Mouse (Mus musculus) adrenal gland, postnatal 14 days (tissue): ENCODE measurements around the gene Duox1. TPM values are rescaled to one million over a fixed set of nuclear protein-coding genes. Genes with fewer than 3 reads are reported as not detected.
"Not testable (repeated sequence)": the region's sequence is repeated elsewhere in the genome, so short reads cannot be mapped to it uniquely, and the experiment has no call there.

Experiments used
- DNase-seq: peaks from one replicate; pipeline ENCODE4 v3.0.0; 2021; ENCODE audit warnings: mixed read lengths
- total RNA-seq: library from RNA; stranded (reverse); gene quantifications from 2 replicates; pipeline ENCODE4 v1.2.3, GENCODE M21; 2021

The Duox1 gene
- total RNA-seq, 1 experiment from 2014 or later = not detected

- DNase-seq = no peak
Measured at GRCm38 (mm10) chr2:122311561-122311960, 3.9 kb upstream of the Duox1 start.

DNA sequence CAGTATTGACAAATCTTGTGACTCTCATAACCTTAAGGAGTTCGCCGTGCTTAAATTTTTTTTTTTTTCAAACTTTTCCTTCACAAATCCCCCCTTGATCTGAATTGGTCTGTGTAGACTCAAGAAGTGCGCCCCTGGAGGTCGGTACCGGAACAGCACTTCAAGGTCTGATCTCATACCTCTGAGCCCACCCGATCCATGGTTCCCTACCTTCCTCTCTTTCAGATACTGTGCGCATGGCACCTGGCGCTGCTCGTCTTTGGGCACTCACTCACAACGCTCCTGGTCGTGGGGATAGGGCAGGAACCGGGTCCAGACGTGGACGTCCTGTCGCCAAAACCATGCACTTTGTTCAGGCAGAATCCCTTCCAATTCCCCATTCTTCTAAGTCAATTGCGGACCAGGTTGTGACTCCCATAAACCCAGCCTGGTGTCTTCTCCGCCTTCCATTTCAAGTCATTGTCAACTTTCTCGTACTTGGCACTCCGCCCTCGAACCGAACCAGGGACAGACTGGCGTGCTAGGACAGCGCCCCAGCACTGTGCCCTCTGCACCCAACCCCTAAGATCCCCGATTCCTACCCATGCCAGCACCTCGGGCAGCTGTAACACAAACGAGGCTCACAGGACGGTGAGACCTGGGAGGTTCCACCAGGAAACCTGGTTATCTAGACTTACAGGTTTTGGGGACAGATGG is 2.6 kb upstream of the Duox1 start:
- peak; percentile 67 for DNase-seq

- DNase-seq = peak; percentile 24
Measured at GRCm38 (mm10) chr2:122313536-122313935, 1.9 kb upstream of the Duox1 start, which contains the start of gene Duoxa1. TSS of gene Duoxa1 (minus strand) at chr2:122313730.

DNA sequence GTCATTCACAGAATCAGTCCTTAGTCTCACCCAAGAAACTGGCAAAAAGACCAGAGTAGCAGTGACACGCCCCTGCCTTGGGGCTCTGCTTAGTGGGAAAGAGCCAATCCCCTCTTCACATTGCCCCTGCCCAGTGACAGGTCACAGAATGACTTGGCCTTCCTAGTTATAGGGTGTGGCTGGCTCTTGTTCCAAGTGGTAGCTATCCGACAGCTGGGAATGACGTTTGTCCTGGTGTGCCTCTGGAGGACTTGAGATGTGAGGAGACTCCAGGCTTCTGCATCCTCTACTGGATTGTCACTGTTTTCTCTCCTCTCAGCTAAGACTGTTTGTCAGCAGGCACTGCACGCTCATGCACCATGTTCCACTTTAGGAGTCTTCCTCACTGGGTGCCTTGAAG is 1.9 kb downstream of the Duox1 start:
- DNase-seq = no peak

- no peak for DNase-seq
Measured at GRCm38 (mm10) chr2:122323960-122324359, 8.5 kb downstream of the Duox1 start.

DNA sequence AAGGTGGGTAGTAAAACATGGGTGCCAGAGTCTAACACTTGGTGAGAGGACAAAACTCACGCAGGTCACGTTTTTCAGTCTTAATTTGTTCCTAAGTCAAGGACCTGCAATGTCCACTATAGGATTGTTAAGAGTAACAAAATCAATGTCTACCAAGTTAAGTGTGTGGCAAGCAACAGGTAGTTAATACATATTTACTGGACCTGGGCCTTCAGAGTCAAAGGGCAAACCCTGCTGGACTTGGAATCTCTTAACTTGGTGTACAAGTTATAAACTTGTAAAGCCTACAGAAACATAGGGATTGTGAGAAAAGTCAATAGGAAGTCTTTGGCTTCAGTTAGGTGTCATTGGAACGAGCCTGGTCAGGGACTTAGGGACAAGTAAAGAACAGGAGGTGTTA is 9.1 kb downstream of the Duox1 start:
- DNase-seq = no peak

DNA sequence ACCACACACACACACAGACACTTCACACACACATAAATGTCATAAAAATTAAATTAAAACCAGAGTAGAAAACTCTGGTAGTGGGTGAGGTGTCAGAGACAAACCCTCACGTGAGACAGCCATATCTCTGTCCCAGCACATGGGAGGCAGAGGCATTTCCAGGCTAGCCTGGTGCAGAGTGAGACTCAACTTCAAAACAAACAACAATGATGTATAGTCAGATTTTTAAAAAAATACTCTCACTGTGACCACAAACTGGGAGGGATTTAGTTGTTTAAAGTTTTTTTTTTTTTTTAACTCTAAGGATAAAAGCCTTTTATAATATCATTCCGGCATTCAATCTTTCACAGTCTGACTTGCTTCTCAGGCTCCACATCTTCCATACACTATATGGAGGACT is 9.9 kb downstream of the Duox1 start:
- no peak for DNase-seq

- no peak for DNase-seq
Measured at GRCm38 (mm10) chr2:122327986-122328385, 12.5 kb downstream of the Duox1 start.

GRCm38 (mm10) chr2:122330317-122330716 is 14.8 kb downstream of the Duox1 start:
- DNase-seq = not testable (repeated sequence)

- DNase-seq = no peak
Measured at GRCm38 (mm10) chr2:122332222-122332621, 16.8 kb downstream of the Duox1 start.

DNA sequence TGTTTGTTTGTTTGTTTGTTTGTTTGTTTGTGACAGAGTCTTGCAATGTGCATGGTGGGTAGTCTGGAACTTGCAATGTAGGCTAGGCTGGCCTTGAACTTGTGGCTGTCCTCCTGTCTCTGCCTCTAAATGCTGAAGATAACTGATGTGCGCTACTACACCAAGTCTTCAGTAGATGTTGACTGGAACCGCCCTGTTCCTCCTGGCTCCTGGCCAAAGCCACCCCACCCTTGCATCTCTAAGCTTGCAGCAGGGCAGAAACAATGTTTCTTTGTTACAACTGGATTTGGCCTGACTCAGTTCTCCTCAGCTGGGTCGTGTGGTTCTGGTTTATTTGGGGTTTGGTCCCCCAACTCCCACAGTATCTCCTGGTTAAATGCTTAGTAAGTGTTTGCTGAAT is 18.7 kb downstream of the Duox1 start:
- no peak for DNase-seq

GRCm38 (mm10) chr2:122337291-122337690 is 21.8 kb downstream of the Duox1 start:
- no peak for DNase-seq

DNA sequence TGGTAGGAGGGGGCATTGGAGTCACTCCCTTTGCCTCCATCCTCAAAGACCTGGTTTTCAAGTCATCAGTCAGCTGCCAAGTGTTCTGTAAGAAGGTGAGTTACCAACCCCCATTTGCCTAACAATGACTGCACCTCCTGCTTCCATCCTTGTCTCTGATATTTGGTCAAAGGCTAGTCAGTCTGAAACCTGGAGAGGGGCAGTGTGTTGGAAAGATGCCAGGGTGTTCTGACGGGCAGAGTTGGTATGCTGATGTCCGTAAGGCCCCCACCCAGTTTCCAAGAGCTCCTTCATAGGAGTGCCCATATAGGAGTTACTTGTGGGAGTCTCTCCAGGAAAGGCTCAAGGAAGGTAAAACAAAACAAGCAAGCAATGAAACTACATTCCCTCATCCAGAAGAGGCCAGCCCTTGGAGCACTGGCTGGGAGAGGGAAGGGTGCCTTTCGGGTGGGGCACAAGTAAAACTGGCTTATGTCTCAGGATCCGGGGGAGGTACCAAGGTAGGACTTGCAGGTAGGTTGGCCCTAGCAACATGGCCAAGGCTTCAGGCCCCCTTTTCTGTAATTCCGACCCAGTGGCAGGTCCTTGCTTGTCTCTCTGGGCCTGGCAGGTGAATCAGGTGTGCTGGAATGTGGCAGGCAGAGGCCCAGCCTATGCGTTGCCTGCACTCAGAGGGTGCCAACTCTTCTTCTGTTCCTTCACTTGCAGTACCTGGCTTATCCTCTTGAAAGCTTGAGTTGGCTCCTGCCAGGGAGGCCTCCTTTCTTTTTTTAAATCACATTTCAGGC is 29.8 kb downstream of the Duox1 start:
- no peak for DNase-seq

DNA sequence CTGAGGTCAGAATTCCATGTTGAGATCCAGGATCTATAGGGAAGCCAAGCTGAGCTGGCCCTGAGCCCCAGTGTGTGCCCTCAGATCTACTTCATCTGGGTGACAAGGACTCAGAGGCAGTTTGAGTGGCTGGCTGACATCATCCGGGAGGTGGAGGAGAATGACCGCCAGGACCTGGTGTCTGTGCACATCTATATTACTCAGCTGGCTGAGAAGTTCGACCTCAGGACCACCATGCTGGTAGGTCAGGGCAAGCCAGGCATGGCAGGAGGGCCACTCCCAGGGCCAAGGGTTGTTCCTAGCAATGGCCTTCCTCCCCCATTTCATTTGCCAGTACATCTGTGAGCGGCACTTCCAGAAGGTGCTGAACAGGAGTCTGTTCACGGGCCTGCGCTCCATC is 30.7 kb downstream of the Duox1 start:
- not testable (repeated sequence) for DNase-seq

DNA sequence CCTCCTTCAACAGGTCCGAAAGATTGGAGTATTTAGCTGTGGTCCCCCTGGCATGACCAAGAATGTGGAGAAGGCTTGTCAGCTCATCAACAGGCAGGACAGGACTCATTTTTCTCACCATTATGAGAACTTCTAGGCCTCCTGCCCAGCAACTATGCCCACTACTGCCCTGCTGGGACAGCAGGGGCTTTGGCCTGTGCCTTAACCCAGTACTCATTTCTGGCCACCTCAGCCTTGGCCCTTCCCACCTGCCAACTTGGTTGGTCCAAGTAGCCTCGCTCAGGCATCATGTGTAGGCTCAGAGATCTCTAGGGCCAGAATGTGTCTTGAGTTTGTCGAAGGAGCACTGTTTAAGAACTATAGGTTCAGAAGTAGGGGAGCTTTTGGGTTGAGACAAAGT is 31.8 kb downstream of the Duox1 start:
- DNase-seq = no peak

DNA sequence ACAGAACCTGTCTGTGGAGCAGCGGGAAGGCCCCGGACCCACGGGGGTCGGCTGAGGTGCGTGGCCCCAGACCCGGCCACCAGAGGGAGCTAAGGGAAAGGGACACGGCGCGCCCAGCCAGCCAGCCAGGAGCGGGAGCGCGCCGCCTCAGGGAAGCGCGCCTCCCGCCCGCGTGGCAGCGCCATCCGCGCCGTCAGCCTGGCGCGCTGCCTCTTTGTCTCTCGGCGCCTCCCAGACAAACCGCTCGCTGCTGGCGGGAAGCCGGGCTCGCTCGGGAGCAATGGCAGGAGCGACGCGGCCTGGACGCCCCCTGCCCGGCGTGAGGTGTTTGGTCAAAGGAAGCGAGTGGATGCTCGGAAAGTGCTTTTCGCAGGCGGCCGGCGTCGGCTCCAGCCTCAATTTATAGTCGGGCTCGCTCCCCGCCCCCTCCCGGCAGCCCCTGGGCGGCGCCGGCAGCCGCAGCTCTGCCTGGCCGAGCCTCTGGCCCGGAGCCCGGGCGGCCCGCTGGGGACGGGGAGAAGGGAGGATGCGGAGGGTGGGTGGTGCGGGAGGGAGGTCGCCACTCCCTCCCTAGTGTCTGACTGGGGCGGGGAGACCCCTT is 33.2 kb downstream of the Duox1 start:
- DNase-seq = peak; percentile 93

GRCm38 (mm10) chr2:122349136-122349785 is 33.8 kb downstream of the Duox1 start:
- peak; percentile 42 for DNase-seq

DNA sequence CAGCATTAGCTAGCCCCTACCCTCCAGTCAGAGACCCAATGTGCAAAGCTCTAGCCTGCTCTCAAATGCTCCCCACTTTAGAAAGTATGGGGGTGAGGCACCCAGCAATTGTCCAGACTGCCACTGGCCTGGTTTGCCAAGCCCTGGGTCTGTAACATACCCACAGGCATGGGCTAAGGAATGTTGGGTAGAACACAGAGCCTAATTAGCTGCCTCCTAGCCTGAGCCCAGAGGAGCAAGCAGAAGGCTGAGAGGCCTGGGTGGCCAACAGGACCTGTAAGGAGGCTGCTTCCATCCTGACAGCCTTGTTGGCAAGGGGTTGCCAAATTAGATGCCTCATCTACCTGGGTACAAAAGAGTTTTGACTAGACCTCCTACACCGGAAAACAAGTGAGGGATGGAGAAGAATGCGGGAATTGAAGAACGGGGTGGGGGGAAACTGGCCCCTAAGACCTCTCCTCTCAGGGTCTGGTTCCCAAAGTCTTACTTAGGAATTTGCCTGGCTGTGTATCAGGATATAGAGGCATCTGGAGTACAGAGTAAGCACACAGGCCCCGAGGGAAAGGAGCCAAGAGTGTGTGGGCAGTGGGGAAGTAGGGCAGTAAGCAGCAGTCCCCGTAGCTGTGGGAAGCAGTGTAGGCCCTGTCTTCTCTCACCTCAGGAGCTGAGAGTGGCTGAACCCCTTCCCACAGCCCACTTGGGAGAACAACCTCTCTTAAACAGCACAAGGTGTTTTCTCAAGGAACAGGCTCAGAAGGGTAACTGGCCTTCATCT is 35.9 kb downstream of the Duox1 start:
- no peak for DNase-seq

- DNase-seq = peak; percentile 65
Measured at GRCm38 (mm10) chr2:122351931-122352329, 36.5 kb downstream of the Duox1 start.

DNA sequence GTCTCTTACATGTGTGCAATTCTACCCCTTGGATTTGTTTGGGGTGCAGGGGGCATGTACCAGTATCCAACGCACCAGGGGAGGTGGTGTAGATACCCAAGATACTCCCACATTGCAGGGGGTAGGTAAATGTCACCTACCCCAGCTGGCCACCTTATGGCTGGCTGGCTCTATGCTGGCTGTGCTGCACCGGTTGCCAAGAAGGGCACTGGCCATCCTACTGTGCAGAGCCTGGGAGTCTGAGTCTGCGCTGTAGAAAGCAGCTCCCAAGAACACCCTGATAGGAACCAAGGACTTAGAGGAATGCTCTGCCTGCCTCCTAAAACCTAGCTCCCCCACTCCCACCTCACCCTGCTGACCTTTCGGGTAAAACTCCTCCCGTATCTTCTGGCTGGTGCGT is 37.5 kb downstream of the Duox1 start:
- DNase-seq = no peak

- DNase-seq = no peak
Measured at GRCm38 (mm10) chr2:122353765-122354164, 38.3 kb downstream of the Duox1 start.
